Mouse (Mus musculus) liver, embryonic 14.5 days (tissue): ENCODE results near the gene Galnt16. TPM values are rescaled to one million over a fixed set of nuclear protein-coding genes. Genes with fewer than 3 reads are reported as not detected.

ENCODE experiments used
- ATAC-seq: fragments of 200-750 bp; cut with Nextera tagmentation; 2 replicates; pipeline ENCODE4 v1.8.0; 2017; ENCODE audit warnings: moderate number of reproducible peaks, mild to moderate bottlenecking, moderate library complexity; ENCODE audit not compliant: insufficient read depth
- DNase-seq, 3 experiments: peaks; one replicate each; pipeline ENCODE4 v3.0.0-alpha.2; 2012 to 2013; ENCODE audit warnings: low read depth in 3 of 3, low spot score in 3 of 3
- H3K27ac ChIP-seq: fragments of 300-500 bp; sonication (generic); 2 replicates; pipeline ENCODE4 v1.5.1; 2014; ENCODE audit warnings: moderate library complexity, mild to moderate bottlenecking, control low read depth, inconsistent platforms
- H3K27me3 ChIP-seq: fragments of 300-500 bp; sonication (generic); 2 replicates; pipeline ENCODE4 v1.6.1; 2014; ENCODE audit warnings: mild to moderate bottlenecking, low read length, moderate library complexity; ENCODE audit not compliant: control insufficient read depth, insufficient read depth
- H3K36me3 ChIP-seq: fragments of 300-500 bp; sonication (generic); replicated peaks from 2 replicates; pipeline ENCODE4 v1.6.1; 2014; ENCODE audit warnings: low read depth; ENCODE audit not compliant: control insufficient read depth, insufficient read depth
- H3K4me1 ChIP-seq, 2 experiments: fragments of 200-500 bp in 1 of 2; fragments of 300-500 bp in 1 of 2; sonication (generic) in 1 of 2; replicated peaks; 2 replicates each; pipeline ENCODE4 v1.6.1; 2012 to 2014; ENCODE audit warnings: antibody characterized with exemption in 1 of 2, inconsistent platforms in 1 of 2, low read length in 1 of 2; ENCODE audit not compliant: control insufficient read depth in 2 of 2, insufficient read depth in 2 of 2
- H3K4me2 ChIP-seq: fragments of 300-500 bp; sonication (generic); 2 replicates; pipeline ENCODE4 v1.6.1; 2014; ENCODE audit warnings: low read depth, mild to moderate bottlenecking, control low read depth, moderate library complexity
- H3K4me3 ChIP-seq, 2 experiments: fragments of 200-500 bp in 1 of 2; fragments of 300-500 bp in 1 of 2; sonication (generic) in 1 of 2; 2 replicates each; pipeline ENCODE4 v1.5.1; 2012 to 2014; ENCODE audit warnings: low read depth in 2 of 2, low read length in 2 of 2, mild to moderate bottlenecking in 2 of 2, control low read depth in 1 of 2, inconsistent platforms in 1 of 2, moderate library complexity in 1 of 2; ENCODE audit not compliant: insufficient read depth in 1 of 2
- H3K9ac ChIP-seq: fragments of 300-500 bp; sonication (generic); replicated peaks from 2 replicates; pipeline ENCODE4 v1.6.1; 2014; ENCODE audit warnings: mild to moderate bottlenecking, control low read depth, moderate library complexity
- H3K9me3 ChIP-seq: fragments of 300-500 bp; sonication (generic); 2 replicates; pipeline ENCODE4 v1.6.1; 2016; ENCODE audit warnings: low read length, mixed read lengths; ENCODE audit not compliant: control insufficient read depth
- CTCF ChIP-seq: IDR thresholded peaks from 2 replicates; pipeline ENCODE4 v1.5.1; 2016; ENCODE audit warnings: antibody characterized with exemption, low read depth, control low read depth
- EP300 ChIP-seq: IDR thresholded peaks from 2 replicates; pipeline ENCODE4 v1.6.1; 2016; ENCODE audit warnings: antibody characterized with exemption, low read depth
- WGBS: fragments of 180-500 bp; shearing (Covaris S2); extraction: QIAGEN DNeasy Blood & Tissue Kit; methylation state at CpG from one replicate; pipeline ENCODE4 v1.1.7; 2014; ENCODE audit not compliant: insufficient replicate concordance; 5-methylcytosine and 5-hydroxymethylcytosine counted together
- polyA plus RNA-seq, 2 experiments: library from polyadenylated mRNA; depleted of rRNA in 1 of 2; stranded (reverse) in 1 of 2; unstranded in 1 of 2; fragments of >200 nt; fragmentation: Nextera tagmentation in 1 of 2; extraction: Ambion mirVana in 1 of 2; gene quantifications; 2 replicates each; pipeline versions ENCODE4 v1.2.1 to v1.2.3; 2012 to 2014

Gene Galnt16
- polyA plus RNA-seq, 2 experiments, result 0.04 to 0.07 TPM

GRCm38 (mm10) chr12:80584973-80585372, 66.9 kb downstream of the Galnt16 start:
- Histone ChIP-seq H3K27ac (no peak overlapping the region), H3K4me2 (no peak overlapping the region), H3K27me3 (no peaks in the 10 kb centered on the region), H3K9ac (no peak overlapping the region), H3K36me3 (no peaks in the 10 kb centered on the region), H3K4me3 (no peak overlapping the region), H3K4me1 (no peaks in the 10 kb centered on the region), H3K9me3 (no peaks in the 10 kb centered on the region)
- no peak for TF ChIP-seq EP300
- TF ChIP-seq CTCF, result peak; percentile 53
- no peak for ATAC-seq
- no peak for DNase-seq
- WGBS, result 29% methylated on average over 2 of the region's 2 CpGs

- DNase-seq (peak; percentile 11 to 26 (median 20)), ATAC-seq (0 out of 2 replicates have a peak, but pooled peaks have one; percentile 25)
- Histone ChIP-seq H3K27ac (no peak overlapping the region), H3K9ac (no peak overlapping the region), H3K4me3 (no peak overlapping the region), H3K36me3 (no peaks in the 10 kb centered on the region), H3K4me1 (peaks cover 0 to 16% of the 10 kb centered on the region in 2 experiments; a peak in 2 of 4 replicates), H3K4me2 (no peak overlapping the region), H3K9me3 (no peaks in the 10 kb centered on the region), H3K27me3 (no peaks in the 10 kb centered on the region)
- WGBS, result 36% methylated on average over 4 of the region's 4 CpGs
- TF ChIP-seq CTCF (no peak), EP300 (no peak)
Observed at GRCm38 (mm10) chr12:80594141-80594540, 76.1 kb downstream of the Galnt16 start.

GRCm38 (mm10) chr12:80594781-80595180, 76.7 kb downstream of the Galnt16 start:
- H3K9me3 ChIP-seq, result no peaks in the 10 kb centered on the region
- peaks cover 0 to 16% of the 10 kb centered on the region in 2 experiments; a peak in 2 of 4 replicates for H3K4me1 ChIP-seq
- no peaks in the 10 kb centered on the region for H3K36me3 ChIP-seq
- no peak overlapping the region for H3K27ac ChIP-seq
- WGBS, result 70% methylated on average over 4 of the region's 4 CpGs
- H3K27me3 ChIP-seq, result no peaks in the 10 kb centered on the region
- no peak for TF ChIP-seq CTCF
- no peak for TF ChIP-seq EP300
- no peak for DNase-seq
- H3K9ac ChIP-seq, result no peak overlapping the region
- no peak for ATAC-seq
- no peak overlapping the region for H3K4me2 ChIP-seq
- H3K4me3 ChIP-seq, result no peak overlapping the region

GRCm38 (mm10) chr12:80595566-80595965, 77.5 kb downstream of the Galnt16 start:
- no peak overlapping the region for H3K4me3 ChIP-seq
- no peaks in the 10 kb centered on the region for H3K9me3 ChIP-seq
- peaks cover 0 to 16% of the 10 kb centered on the region in 2 experiments; a peak in 2 of 4 replicates for H3K4me1 ChIP-seq
- WGBS, result 35% methylated on average over 4 of the region's 4 CpGs
- H3K9ac ChIP-seq, result no peak overlapping the region
- no peak overlapping the region for H3K4me2 ChIP-seq
- H3K27ac ChIP-seq, result no peak overlapping the region
- DNase-seq, result peak; percentile 30 to 51 (median 43)
- no peaks in the 10 kb centered on the region for H3K27me3 ChIP-seq
- TF ChIP-seq CTCF (0 out of 2 replicates have a peak, but pooled peaks have one; percentile 14), EP300 (peak; percentile 39)
- H3K36me3 ChIP-seq, result no peaks in the 10 kb centered on the region
- ATAC-seq, result peak; percentile 80

GRCm38 (mm10) chr12:80595968-80596367, 77.9 kb downstream of the Galnt16 start:
- DNase-seq (no peak), ATAC-seq (peak; percentile 60)
- H3K27ac ChIP-seq, result no peak overlapping the region
- TF ChIP-seq CTCF, result no peak
- TF ChIP-seq EP300, result no peak
- H3K4me3 ChIP-seq, result no peak overlapping the region
- no peaks in the 10 kb centered on the region for H3K36me3 ChIP-seq
- no peaks in the 10 kb centered on the region for H3K9me3 ChIP-seq
- H3K4me2 ChIP-seq, result no peak overlapping the region
- H3K9ac ChIP-seq, result no peak overlapping the region
- peaks cover 0 to 16% of the 10 kb centered on the region in 2 experiments; a peak in 2 of 4 replicates for H3K4me1 ChIP-seq
- H3K27me3 ChIP-seq, result no peaks in the 10 kb centered on the region
- 61% methylated on average over 4 of the region's 4 CpGs for WGBS
